Mouse (Mus musculus) testis, postnatal 10 days (tissue): ENCODE measurements at regions not wholly inside any gene's neighbourhood (a gene's known extent, or its start where the extent isn't known, plus 50 kb on each side); places are given as distances from the start of the nearest gene placed in this dataset.
A peak's percentile ranks its signal among the peaks of the same experiment; 100 is the strongest.

Experiments
- DNase-seq: peaks from one replicate; pipeline ENCODE4 v3.0.0; 2021; ENCODE audit warnings: low spot score

- DNase-seq: peak; percentile 68
Measured at GRCm38 (mm10) chr17:88256599-88257544, 183.6 kb upstream of the Foxn2 start.

- DNase-seq: peak; percentile 44
Measured at GRCm38 (mm10) chr17:88258361-88258796, 182.1 kb upstream of the Foxn2 start.

GRCm38 (mm10) chr17:88260176-88260575, 180.3 kb upstream of the Foxn2 start:
- DNase-seq: no peak

DNA sequence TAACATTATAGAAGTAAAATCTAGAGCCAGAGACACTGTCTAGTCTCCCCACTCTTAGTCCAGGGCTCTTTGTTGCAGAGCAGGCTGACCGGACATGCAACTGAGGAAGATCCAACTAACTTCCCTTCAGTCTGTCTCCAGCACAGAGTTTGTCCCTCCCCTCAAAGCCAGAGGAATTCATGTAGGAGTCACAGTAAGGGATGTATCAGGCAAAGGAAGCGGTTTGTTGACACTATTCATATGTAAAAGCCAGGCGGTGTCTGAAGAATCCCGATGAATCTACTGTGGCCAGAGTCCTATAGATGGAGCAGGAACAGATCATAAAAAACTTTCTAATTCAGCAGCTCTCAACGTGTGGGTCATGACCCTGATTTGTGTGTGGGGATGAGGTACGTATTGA, 179.7 kb upstream of the Foxn2 start:
- no peak for DNase-seq

DNA sequence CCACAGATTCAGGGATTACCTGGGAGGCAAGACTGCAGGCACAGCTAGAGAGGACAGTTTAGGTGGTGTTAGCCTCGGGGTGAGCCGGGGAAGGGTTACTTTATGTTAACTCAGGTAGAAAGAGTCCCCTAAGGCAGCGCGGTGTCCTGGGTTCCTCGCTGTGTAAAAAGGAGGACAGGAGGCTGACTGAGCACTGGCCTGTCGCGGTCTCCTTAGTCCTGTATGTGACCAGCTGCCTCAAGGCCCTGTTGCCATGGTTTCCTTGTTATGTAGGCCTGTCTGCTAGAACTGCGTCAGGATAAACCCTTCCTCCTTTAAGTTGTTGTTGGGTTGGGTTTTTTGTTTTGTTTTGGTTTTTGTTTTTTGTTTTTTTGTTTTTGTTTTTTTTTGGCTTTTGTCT, 179.0 kb upstream of the Foxn2 start:
- no peak for DNase-seq

DNA sequence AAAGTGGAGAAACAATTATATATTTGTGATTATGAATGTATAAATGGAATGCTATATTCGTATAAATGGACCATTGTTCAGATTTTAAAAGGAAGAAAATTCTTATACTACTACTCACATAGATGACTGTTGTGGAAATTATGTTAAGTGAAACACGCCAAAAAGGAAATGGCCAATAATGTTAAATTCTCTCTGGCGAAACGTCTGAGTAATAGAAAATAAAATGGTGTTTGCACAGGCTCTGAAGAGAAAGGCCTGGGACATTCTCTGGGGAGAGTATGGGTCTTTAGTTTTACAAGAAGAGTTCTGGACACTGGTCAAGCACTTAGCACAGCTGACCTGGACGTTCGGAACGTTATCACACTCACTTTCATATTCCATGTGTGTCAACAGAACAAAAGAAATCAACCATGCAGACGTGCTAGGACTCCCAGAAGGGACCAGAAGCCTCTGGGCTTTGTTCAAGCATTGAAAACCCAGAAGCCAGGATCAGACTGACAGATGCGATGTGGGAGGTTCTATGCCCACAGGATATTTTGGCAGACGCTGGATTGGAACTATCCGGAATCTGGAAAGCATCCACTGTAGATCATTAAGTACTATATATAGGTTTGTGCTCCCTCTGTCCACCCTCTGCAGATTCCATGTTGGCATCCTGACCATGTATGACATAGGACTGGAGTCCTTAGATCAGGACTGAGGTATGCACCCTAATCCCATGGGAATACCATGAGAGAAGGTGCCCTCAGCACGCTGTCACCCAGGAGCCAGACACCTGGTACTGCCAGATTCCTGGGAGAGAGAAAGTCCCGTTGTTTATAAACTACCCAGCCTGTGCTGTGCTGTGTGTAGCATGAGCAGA, 178.0 kb upstream of the Foxn2 start:
- no peak for DNase-seq

DNA sequence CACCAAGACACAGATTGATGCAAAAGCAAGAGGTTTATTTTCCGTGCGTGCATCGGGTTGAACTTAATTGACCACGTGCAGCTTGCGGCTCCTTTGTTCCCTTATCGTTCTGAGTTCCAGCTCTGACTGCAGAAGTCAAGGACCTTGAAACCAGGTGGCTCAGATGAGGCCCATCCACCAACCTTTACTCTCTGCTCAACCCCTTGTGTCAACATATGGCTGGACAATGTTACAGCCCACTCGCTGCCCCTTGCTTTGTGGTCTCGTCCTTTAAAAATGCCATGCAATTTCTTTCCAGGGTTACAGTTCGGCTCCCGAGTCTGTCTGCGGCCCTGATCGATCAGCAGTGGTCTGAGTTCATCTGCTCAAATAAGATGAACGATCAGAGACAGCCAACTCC, 175.2 kb upstream of the Foxn2 start:
- peak; percentile 22 for DNase-seq

- no peak for DNase-seq
Measured at GRCm38 (mm10) chr17:88268216-88268615, 172.3 kb upstream of the Foxn2 start.

DNA sequence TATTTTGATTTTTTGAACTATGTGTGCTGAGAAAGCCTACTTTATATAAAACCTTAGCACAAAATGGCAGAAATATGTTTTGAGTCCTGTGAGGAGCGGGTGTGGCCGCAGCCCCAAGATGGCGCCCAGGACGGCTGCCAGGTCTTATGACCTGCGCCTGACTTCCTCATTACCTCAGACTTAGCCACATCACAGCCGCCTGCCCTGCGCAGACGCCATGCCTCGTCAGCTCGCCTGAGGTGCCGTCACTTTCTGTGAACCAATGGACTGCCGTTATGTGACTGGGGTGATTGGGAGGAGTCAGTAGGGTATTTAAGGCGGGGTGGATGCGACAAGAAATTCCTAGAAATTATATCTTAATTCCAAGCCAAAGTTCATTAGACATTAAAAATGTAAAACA, 171.7 kb upstream of the Foxn2 start:
- no peak for DNase-seq

GRCm38 (mm10) chr17:88270896-88271295, 169.6 kb upstream of the Foxn2 start:
- DNase-seq: no peak

- DNase-seq: peak; percentile 13
Measured at GRCm38 (mm10) chr17:88272161-88272560, 168.3 kb upstream of the Foxn2 start.

DNA sequence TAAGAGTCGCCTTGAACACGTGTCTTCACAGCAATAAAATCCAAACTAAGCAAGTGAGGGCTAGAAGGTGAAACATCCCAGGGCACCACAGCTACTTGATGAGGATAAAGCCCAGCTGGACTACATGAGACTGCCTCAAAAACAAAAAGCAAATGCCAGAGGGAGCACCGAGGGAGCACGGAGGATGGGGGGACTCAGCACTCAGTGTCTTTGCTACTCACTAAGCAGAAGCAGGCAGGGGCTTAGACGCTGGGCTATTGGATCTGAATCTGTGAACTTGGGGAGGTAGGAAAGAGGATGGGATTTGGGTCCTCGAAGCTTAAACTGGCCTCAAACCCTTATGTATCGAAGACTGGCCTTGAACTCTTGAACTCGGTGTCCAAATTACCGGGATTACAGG, 167.0 kb upstream of the Foxn2 start:
- peak; percentile 33 for DNase-seq

DNA sequence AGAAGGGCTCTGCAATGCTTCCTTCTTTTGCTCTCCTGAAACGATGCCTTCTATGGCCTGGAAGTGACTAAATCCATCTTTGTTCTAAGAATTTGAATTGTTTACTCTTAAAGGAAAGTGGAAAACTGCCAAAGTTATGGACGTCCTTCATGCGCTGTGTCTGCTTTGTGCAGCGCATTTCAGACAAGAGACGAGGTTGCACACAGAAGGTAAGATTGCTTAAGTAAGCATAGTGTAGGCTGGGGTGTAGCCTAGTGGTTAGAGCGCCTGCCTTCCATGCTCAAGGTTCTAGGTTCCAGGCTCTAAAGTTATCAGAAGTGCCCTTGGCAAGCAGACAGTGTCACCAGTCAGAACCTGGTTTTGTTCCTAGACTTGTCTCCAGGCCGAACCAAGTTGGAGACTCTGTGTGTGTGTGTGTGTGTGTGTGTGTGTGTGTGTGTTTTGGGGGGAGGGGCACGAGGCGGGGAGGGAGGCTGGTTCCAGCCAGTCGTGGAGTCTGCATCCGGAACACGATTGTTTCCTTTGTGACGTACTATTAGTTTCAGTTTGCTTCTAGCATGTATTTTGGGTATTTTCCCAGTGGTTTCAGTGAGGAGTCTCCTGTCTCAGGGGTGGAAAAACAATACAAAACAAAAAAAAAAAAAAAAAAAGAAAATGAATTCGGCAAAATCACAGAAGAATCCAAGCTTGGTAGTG, 166.4 kb upstream of the Foxn2 start:
- DNase-seq: peak; percentile 72

- DNase-seq: peak; percentile 29
Measured at GRCm38 (mm10) chr17:88274720-88275433, 165.6 kb upstream of the Foxn2 start.

GRCm38 (mm10) chr17:88279656-88280055, 160.9 kb upstream of the Foxn2 start:
- no peak for DNase-seq

DNA sequence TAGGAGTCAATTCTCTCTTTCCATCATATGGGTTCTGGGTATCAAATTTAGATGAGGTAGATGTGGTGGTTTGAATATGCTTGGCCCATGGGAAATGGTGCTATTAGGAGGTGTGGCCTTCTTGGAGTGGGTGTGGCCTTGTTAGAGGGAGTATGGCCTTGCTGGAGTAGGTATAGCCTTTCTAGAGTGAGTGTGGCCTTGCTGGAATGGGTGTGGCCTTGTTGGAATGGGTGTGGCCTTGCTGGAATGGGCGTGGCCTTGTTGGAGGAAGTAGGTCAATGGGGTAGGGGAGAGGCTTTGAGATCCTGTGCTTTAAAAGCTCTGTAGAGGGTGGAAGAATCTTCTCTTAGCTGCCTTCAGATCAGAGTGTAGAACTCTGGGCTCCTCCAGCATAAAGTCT, 157.8 kb upstream of the Foxn2 start:
- DNase-seq: no peak

- DNase-seq: no peak
Measured at GRCm38 (mm10) chr17:88284477-88284876, 156.0 kb upstream of the Foxn2 start.

DNA sequence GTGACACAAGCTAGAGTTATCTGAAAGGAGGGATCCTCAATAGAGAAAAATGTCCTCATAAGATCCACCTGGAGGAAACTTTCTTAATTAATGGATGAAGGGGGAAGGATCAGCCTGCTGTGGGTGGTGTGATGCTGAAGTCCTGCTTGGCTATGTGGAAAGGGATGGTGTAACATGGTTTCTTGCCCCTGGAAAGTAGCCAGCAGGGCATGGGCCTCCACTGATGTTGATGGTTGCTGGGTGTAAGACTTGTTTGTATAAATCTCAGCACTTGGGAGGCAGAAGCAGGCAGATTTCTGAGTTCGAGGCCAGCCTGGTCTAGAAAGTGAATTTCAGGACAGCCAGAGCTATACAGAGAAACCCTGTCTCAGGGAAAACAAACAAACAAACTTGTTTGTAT, 152.7 kb upstream of the Foxn2 start:
- DNase-seq: no peak

DNA sequence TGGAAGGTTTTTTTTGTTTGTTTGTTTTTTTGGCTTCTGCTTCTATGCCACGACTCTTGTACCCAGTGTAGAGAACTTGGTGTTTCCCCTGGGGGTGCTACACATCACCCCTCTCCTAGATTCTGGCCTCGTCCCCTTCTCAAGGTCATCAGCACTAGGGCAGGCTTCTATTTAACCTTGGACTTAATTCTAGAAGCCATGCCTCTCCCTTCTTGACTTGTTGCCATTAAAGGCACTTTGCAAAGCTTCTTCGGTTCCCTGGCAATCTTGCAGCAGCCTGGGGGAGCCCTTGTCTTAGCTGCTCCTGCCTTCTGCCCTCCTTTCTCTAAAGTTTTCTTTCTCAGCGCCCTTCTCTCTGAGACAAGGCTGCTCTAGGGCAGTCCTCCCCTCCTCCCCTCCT, 143.0 kb upstream of the Foxn2 start:
- no peak for DNase-seq

- peak; percentile 73 for DNase-seq
Measured at GRCm38 (mm10) chr17:88303991-88304390, 136.5 kb upstream of the Foxn2 start.

GRCm38 (mm10) chr17:88305165-88305564, 135.3 kb upstream of the Foxn2 start:
- DNase-seq: no peak

DNA sequence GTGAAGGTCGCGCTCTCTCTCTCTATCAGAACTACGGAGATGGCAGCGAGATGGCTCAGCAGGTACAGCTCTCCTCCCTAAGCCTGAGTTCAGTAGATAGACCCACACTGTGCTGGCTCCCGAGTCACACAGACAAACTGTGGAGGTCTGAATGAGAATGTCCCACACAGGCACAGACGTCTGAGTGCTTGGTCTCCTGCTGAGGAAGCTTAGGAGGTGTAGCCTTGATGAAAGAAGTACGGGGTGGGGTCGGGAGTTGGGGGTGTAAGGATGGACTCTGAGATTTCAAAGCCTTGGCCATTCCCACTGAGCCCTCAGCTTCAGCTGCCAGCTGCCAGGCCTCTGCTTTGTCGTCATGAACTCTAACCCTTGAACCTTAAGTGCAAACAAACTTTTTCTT, 134.2 kb upstream of the Foxn2 start:
- no peak for DNase-seq
